Mouse (Mus musculus) bone marrow, adult 2 months (tissue): ENCODE results near the gene Hmx1.

ENCODE experiments used
- CTCF ChIP-seq: fragments of 200-500 bp; IDR thresholded peaks from 2 replicates; pipeline ENCODE4 v1.5.1; 2011; ENCODE audit warnings: low read length, control low read depth; ENCODE audit not compliant: control insufficient read depth, insufficient read depth
- POLR2A ChIP-seq: fragments of 200-500 bp; IDR thresholded peaks from 2 replicates; pipeline ENCODE4 v1.6.1; 2011; ENCODE audit warnings: low read depth, mild to moderate bottlenecking, control low read depth, low read length, borderline replicate concordance; ENCODE audit not compliant: control insufficient read depth

DNA sequence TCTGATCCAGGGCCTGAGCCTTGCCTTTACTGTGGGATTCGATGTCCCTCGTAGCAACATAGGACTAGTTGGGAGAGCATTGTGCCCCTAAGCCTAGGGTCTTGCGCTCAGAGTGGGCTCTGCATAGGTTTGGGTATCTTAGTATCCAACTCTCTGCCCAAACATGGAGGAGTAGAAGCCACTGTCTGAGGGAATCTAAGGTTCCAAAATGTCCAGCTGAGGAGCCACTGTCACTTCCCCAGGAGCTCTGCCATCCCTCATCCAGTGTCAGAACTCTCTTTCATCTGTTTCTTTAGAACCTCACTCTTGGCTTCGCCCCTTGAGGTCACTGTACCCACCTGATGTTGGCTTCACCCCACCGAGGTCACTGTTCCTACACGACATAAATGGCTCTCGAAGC lies 10.2 kb downstream of the Hmx1 start:
- no peak for TF ChIP-seq CTCF
- TF ChIP-seq POLR2A, result no peak
